Mouse (Mus musculus): Measurements from ENCODE around the gene Klhl32.
"Not testable (repeated sequence)": the region's sequence is repeated elsewhere in the genome, so short reads cannot be mapped to it uniquely, and the experiment has no call there.

The Klhl32 gene

DNA sequence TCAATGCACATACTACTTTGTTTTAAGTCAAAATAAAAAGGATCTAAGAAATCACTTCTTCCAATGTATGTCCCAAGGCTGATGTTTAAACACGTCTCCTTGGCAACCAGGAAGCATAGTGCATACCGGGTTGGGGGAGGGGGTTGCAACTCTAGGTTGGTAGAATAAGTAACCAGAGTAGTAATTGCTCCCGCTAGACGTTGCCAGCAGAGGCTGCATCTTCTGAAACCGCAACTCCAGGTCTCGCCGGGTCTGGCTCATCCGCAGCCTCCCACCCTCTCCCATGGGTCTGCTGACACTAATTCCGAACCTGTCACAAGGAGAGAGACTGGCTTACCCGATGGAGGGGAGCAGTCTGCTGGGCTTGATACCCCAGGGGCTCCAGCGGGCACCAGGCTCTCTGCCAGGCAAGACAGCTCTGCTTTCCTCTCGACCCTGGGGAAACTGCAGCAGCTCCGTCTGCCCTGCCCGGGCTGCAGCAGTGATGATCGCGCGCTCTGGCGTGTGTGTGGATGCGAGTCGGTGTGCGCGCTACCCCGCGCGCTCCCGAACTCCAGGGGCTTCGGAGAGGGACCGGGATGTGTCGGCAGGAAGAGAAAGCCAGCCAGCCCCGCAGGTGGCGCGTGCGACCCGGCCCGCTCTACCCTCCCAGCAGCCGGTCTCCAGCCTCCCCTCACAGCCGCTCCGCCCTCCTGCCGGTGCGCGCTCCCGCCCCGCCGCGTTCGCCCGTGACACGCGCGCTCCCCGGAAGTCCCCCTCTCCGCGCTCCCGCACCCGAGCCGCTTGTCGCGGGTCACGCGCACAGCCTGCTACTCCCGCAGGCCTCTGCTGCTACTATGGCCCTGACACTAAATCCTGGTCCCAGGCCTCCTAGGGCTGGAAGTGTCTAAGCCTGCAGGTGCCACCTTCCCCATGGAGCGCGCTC lies at the start of gene Klhl32:
Klhl32 (minus strand) TSS at position 724 of the 925 bp plus-strand sequence.
- DNase-seq (ENCODE audit: low spot score), result peak; percentile 76

GRCm38 (mm10) chr4:24899146-24899545 lies 48.2 kb upstream of the Klhl32 start:
- no peak for DNase-seq (ENCODE audit: low spot score)

DNA sequence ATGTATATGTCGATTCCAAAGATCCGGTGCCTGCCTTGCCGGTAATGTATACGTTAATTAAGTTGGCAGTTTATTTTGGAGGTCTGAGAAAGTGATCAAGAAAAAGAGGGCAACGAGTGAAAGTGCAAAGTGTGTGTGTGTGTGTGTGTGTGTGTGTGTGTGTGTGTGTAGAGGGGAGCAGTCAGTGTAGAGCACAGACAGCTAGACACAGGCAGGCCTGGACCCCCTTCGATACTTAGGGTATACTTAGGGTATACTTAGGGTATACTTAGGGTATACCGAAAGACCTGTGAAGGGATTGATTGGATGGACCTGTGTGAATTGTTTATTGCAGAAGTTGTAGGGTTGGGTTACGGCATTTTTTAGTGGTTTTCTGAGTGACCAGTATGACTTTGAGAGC lies 47.7 kb upstream of the Klhl32 start:
- no peak for DNase-seq (ENCODE audit: low spot score)

DNA sequence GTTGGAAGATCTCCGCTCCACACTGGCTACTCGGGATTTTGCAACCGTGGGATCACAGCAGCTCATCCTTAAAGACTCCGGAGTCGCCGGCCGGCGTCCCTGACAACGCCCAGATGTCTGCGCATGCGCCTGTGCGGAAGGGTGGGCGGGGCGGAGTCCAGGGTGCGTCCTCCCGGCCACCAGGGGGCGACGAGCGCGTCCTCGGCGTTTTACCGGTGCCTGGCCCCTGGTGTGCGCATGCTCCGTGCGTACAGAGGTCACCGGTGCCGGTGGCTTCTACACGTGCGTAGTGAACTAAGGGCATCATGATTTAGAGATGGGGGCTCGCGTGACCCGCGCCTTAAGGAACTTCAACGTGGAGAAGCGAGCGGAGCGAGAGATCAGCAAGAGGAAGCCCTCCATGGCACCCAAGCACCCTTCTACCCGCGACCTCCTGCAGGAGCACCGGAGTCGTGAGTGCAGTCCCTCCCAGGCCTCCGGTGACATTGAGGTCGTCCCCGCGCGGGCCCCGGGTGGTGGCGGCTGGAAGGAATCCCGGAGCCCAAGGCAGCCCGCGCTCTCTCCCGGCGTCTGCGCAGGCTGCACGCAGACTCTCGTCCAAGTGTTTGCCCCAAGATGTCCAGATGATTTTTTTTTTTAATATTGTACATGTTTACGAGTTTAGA lies 47.1 kb upstream of the Klhl32 start, which contains the start of gene Ndufaf4:
Ndufaf4 (plus strand) TSS at position 233 of the 665 bp plus-strand sequence.
- peak; percentile 98 for DNase-seq (ENCODE audit: low spot score)

DNA sequence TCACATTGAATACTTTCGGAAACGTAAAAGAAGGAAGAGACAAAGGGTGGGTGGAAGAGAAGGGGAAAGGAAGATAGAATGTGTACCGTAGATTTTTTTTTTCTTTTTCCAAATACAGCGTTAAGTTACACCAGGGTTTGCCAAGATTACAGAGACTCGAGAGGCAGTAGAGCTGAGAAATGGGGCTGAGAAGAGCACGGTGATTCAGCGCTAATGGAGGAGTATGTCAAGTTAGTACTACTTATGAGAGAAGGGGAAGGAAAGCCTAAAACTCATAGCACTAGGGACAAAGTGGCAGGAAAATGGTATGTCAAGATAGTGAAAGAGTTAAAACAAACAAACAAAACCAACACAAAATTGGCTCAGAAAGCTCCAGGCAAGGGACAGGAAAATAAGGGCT lies 46.4 kb upstream of the Klhl32 start:
- no peak for DNase-seq (ENCODE audit: low spot score)

DNA sequence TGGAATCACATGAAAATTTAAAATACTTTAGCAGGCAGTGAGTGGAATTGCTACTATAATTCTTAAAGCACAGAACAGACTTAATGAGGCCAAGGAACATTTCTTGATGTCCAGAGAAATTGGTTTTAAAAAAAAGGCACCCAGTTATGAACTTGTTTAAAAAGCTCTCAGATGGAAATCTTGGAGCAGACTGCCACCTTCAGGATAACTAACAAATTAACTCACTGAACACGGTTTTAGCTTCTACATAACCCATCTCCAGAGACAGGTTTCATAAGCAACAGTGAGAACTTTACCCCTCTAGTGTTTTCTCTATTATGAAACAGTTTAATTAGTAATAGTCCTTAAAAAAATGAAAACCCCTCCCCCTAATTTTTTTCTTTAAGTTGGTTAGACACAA lies 45.9 kb upstream of the Klhl32 start:
- DNase-seq (ENCODE audit: low spot score), result no peak

DNA sequence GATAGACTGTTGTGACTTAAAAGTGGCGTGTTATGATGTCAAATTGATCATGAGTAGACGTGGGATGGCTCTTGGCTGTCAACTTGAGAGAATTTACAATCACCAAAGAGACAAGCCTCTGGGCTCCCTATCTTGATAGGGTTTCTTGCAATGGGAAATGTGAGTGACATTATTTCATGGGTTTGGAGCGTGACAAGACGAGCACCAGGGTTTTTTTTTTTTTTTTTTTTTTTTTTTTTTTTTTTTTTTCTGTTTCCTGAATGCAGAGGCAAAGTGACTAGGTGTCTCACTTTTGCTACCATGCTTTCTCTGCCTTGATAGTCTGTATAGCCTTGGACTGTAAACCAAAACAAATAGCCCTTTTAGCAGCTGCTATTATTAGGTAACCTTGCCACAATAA lies 43.7 kb upstream of the Klhl32 start:
- no peak for DNase-seq (ENCODE audit: low spot score)

- DNase-seq (ENCODE audit: low spot score), result not testable (repeated sequence)
Observed at GRCm38 (mm10) chr4:24892293-24892692, 41.4 kb upstream of the Klhl32 start.

DNA sequence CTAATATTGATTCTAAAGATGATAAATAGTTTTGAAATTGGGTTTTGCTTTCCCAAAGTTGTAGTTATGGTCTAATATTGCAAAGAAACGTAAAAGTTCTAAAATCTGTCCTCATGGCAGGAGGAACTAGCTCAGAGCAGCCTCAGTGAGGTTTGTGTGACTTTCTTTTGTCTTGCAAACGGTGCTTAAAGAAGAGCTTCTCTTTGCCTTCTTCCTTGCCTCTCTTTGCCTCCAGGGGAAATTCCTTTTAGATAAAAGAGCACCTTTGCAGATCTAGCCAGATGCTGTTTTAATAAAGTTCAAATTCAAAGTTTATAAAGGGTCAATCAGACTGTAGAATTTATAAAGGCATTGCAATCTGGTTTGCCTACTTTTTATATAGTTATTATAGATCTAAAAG lies 38.5 kb upstream of the Klhl32 start:
- not testable (repeated sequence) for DNase-seq (ENCODE audit: low spot score)

GRCm38 (mm10) chr4:24869230-24869629 lies 18.3 kb upstream of the Klhl32 start:
- no peak for DNase-seq (ENCODE audit: low spot score)

DNA sequence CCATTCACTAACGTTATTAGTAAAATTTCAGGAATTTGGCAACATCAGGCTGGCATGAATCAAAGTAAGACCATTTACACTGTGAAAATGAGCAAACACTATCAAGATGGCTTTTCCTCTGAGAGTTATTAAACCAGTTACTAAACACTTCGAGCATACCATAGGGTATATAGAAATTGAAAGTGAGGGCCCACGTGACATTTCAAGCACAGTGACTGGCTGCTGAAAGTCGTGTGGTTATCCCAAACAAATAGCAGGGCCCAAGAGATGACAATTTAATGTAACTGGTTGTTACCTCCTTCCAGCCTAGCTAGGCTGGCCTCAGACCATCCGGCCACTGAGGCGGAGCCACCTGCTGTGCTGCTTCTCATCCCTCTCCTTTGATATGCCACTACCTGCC lies 14.8 kb upstream of the Klhl32 start:
- DNase-seq (ENCODE audit: low spot score), result no peak

DNA sequence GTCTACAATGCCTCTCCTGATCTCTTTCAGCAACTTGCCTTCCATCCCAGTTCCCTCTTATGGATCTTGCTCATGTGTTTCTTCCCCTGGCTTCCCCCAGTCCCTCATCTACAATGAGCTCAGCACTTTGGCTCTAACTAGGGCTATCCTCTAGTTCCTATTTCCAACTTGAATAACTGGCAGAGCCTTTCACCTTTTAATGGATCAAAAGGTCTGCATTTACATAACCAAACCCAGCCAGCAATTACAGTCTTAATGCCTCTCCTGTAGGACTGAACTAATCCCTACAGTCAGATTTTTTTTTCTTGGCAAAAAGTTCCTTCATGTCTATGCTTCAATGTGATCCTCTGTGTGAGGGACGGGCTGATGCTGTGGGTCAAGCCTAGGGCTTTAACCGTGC lies 3.5 kb downstream of the Klhl32 start:
- no peak for DNase-seq (ENCODE audit: low spot score)

DNA sequence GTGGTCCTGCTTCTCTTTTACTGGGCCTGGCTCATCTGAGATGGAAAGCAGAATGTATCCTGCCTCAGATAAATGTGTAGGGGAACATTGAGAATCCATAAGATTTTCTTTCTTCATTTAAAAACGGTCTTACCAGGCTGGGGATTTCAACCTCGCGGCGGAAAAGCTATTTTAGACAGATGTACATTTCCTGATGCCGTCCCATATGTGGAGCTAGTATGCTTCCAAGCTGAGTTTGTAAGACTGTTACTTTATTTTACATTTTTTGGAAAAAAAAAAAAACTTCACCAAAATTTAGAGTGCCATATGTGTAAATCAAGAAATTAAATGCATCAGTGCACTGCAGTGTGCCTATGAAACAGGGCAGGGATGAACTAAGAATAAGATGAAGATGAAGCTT lies 5.4 kb downstream of the Klhl32 start:
- no peak for DNase-seq (ENCODE audit: low spot score)

- no peak for DNase-seq (ENCODE audit: low spot score)
Observed at GRCm38 (mm10) chr4:24838567-24838966, 12.4 kb downstream of the Klhl32 start.

DNA sequence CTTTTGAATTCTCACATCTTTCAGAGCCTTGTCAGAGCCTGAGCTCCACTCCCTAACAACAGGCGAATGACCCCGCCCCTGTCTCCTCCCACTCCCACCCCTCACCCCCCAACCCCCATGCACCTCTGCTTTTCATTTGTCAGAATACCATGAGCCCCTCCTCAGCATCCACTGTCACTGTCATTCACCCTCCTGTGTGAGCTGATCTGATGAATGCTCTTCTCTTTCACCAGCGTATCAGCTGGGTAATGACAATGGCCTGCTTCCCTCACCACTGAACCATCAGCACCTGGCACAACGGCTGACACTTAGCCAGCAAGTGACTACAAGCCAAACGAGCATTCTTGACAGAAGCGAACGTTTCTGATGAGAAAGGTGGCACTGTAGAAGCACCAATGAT lies 15.4 kb downstream of the Klhl32 start:
- no peak for DNase-seq (ENCODE audit: low spot score)

DNA sequence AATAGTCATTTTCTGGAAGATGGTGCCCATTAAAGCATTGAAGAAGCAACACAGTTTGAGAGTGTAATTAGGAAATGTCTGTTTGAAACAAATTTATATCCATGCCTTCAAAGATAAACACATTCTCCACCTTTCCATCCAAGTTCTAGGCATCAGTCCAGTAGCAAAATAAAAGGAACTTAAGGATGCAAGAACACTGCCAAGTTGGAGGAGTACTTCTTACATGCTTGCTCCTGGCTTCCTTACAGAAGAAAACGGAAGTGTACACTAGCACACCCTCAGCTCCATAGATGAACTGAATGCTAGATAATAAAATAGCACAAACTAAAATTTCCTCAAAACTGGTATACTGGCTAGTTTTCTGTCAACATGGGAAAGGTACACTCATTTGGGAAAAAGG lies 42.6 kb downstream of the Klhl32 start:
- DNase-seq (ENCODE audit: low spot score), result no peak

GRCm38 (mm10) chr4:24801881-24802280 lies 49.0 kb downstream of the Klhl32 start:
- no peak for DNase-seq (ENCODE audit: low spot score)

- DNase-seq (ENCODE audit: low spot score), result no peak
Observed at GRCm38 (mm10) chr4:24801343-24801742, 49.6 kb downstream of the Klhl32 start.

GRCm38 (mm10) chr4:24800345-24800936 lies 50.5 kb downstream of the Klhl32 start:
- no peak for DNase-seq (ENCODE audit: low spot score)

DNA sequence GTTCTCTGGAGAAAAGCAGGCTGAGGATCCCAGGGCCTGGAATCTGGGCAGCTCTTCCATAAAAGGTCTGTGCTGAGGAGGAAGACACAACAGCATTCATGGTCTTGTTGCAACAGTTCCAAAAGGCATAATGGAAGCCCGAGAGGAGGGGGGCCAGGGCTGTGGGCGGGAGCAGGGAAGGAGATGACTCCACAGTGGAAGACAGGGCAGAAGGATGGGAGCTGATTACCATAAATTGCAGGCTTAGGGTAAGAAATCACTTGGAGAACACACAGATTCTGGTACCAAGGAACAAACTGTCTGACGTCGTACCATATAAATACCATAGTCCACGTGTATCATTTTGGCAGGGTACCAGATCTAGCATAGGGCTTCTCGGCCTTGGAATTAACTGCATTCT lies 51.9 kb downstream of the Klhl32 start:
- DNase-seq (ENCODE audit: low spot score), result no peak

DNA sequence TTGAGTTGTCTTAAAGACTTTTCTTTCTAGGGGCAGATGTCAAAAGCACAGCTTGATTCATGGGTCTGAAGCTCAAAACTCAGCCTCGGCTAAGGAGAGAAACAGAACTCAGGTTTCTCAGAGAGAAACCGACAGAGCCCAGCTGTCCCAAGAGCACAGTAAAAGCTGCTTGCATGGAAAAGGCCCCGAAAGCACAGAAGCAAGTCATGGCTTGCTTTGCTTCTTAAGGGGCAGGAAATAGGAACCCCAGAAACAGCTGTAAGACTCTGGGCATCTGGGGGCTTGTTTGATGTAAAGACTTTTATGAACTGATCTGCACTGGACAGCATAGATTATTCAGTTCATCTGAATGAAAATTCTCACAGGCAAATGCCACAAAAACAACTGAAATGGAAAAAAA lies 53.1 kb downstream of the Klhl32 start:
- DNase-seq (ENCODE audit: low spot score), result no peak

DNA sequence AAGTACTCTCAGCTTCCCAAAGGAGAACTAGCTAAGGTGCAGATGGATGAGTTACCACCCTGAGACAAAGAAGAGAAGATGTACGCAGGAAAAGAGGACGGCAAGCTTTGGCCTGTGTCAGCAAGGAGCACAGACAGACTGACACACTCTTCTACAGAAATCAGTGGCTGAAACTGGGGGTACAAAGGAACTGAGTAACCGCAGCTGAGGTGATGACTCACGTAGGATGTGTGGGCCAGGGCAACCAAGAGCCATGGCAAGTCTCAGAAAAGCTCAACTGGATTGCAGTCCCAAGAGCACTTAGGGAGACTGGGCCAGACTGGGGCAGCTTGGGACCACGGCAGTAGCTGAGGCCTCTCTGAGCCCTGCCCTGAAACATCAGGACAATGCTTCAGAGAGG lies 53.6 kb downstream of the Klhl32 start:
- no peak for DNase-seq (ENCODE audit: low spot score)

GRCm38 (mm10) chr4:24796229-24796628 lies 54.7 kb downstream of the Klhl32 start:
- no peak for DNase-seq (ENCODE audit: low spot score)
